Mouse (Mus musculus) heart, postnatal 10 days (tissue): Measurements from ENCODE around the gene Mat2a. TPM values are rescaled to one million over a fixed set of nuclear protein-coding genes. Genes with fewer than 3 reads are reported as not detected.
A peak's percentile ranks its signal among the peaks of the same experiment; 100 is the strongest.
"Not testable (repeated sequence)": the region's sequence is repeated elsewhere in the genome, so short reads cannot be mapped to it uniquely, and the experiment has no call there.

Source experiments
- DNase-seq, 2 experiments: peaks; one replicate each; pipeline ENCODE4 v3.0.0; 2021
- intact Hi-C: fragments of 180-260 bp; cut with DNase I; formaldehyde crosslinking; loops from one replicate; pipeline ENCODE4 v1.15.1; 2025
- total RNA-seq, 2 experiments: library from RNA; stranded (reverse); gene quantifications; 2 replicates each; pipeline ENCODE4 v1.2.3; 2021

Mat2a gene
- total RNA-seq, 2 experiments from 2014 or later, result 204 to 226 TPM

- no peak for DNase-seq
- intact Hi-C loops, result no loop called here
Observed at GRCm38 (mm10) chr6:72458418-72458817, 19.1 kb upstream of the Mat2a start.

- intact Hi-C loops, result no loop called here
- no peak for DNase-seq
Observed at GRCm38 (mm10) chr6:72456567-72456966, 17.2 kb upstream of the Mat2a start.

GRCm38 (mm10) chr6:72454833-72455373 lies 15.5 kb upstream of the Mat2a start:
- intact Hi-C loops, result no loop called here
- DNase-seq, result peak; percentile 51 to 58

- intact Hi-C loops, result no loop called here
- peak; percentile 49 to 61 for DNase-seq
Observed at GRCm38 (mm10) chr6:72454072-72454746, 14.9 kb upstream of the Mat2a start.

- DNase-seq, result no peak
- intact Hi-C loops, result no loop called here
Observed at GRCm38 (mm10) chr6:72453578-72453977, 14.2 kb upstream of the Mat2a start.

- intact Hi-C loops, result no loop called here
- DNase-seq, result no peak
Observed at GRCm38 (mm10) chr6:72452329-72452728, 13.0 kb upstream of the Mat2a start.

- intact Hi-C loops, DNase-seq: not testable (repeated sequence)
Observed at GRCm38 (mm10) chr6:72451778-72452177, 12.4 kb upstream of the Mat2a start.

- intact Hi-C loops, result no loop called here
- DNase-seq, result no peak
Observed at GRCm38 (mm10) chr6:72447487-72447886, 8.1 kb upstream of the Mat2a start.

GRCm38 (mm10) chr6:72445011-72445410 lies 5.7 kb upstream of the Mat2a start:
- intact Hi-C loops, result no loop called here
- DNase-seq, result no peak

GRCm38 (mm10) chr6:72442921-72443604 lies 3.7 kb upstream of the Mat2a start:
- no peak for DNase-seq

GRCm38 (mm10) chr6:72440186-72440990 lies 1.0 kb upstream of the Mat2a start:
- intact Hi-C loops, result no loop called here
- DNase-seq, result peak; percentile 45 to 46

More at GRCm38 (mm10) chr6:72442921-72443604, 3.7 kb upstream of the Mat2a start:
- intact Hi-C loops, result no loop called here

- intact Hi-C loops, result loop anchor here (5.0 kb wide), 1 partner anchor 73 kb away; no protein-coding TSS in a partner anchor
- peak; percentile 94 to 96 for DNase-seq
Observed at GRCm38 (mm10) chr6:72438862-72439354, 450 bp downstream of the Mat2a start.

GRCm38 (mm10) chr6:72438226-72438625 lies 1.1 kb downstream of the Mat2a start:
- DNase-seq, result no peak
- intact Hi-C loops, result loop anchor here (5.0 kb wide), 1 partner anchor 74 kb away; no protein-coding TSS in a partner anchor

GRCm38 (mm10) chr6:72432153-72432552 lies 7.2 kb downstream of the Mat2a start:
- intact Hi-C loops, result no loop called here
- DNase-seq, result no peak

GRCm38 (mm10) chr6:72430989-72431921 lies 8.1 kb downstream of the Mat2a start:
- DNase-seq, result no peak
- intact Hi-C loops, result no loop called here

- intact Hi-C loops, result loop anchor here (10.0 kb wide), 1 partner anchor 406 kb away; no protein-coding TSS in a partner anchor
- no peak for DNase-seq
Observed at GRCm38 (mm10) chr6:72429061-72429842, 10.1 kb downstream of the Mat2a start.

- intact Hi-C loops, result loop anchor here (1.0 to 10.0 kb wide), 3 partner anchors 106 to 407 kb away; no protein-coding TSS in a partner anchor
Observed at GRCm38 (mm10) chr6:72428036-72428435, 11.3 kb downstream of the Mat2a start.

GRCm38 (mm10) chr6:72425646-72426045 lies 13.7 kb downstream of the Mat2a start:
- intact Hi-C loops, result loop anchor here (10.0 kb wide), 1 partner anchor 409 kb away; no protein-coding TSS in a partner anchor
- DNase-seq, result no peak

More at GRCm38 (mm10) chr6:72428036-72428435, 11.3 kb downstream of the Mat2a start:
- peak; percentile 83 to 89 for DNase-seq
